Mouse (Mus musculus): ENCODE results near the gene Psme1.

Psme1 gene

DNA sequence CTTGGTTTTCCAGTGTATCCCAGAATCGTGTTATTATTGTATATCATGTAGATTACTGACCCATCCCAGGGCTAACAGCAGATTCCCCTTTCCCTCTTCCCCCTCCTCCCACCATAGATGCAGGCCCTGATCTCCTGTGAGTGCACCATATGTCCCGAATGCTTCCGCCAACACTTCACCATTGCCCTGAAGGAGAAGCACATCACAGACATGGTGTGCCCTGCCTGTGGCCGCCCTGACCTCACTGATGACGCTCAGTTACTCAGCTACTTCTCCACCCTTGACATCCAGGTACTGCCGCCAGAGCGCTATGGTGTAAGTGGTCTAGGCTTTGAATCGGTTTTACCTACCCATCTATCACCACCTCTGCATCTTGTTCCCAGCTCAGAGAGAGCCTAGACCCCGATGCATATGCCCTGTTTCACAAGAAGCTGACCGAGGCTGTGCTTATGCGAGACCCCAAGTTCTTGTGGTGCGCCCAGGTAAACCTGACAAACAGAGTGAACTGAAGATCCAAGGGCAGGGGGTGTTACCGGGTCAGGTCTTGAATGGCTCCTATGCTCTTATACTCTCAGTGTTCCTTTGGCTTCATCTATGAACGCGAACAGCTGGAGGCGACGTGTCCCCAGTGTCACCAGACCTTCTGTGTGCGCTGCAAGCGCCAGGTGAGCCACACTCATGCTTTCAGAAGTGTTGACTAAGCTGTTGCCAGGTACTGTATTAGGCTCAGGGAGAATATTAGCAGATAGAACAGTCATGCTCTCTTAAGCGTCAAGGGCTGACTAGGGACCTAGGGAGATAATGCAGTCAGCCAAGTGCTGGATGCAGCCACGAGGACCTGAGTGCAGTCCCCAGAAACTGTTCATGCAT is 20.8 kb downstream of the Psme1 start:
- no peak for DNase-seq (ENCODE audit: low read depth)

DNA sequence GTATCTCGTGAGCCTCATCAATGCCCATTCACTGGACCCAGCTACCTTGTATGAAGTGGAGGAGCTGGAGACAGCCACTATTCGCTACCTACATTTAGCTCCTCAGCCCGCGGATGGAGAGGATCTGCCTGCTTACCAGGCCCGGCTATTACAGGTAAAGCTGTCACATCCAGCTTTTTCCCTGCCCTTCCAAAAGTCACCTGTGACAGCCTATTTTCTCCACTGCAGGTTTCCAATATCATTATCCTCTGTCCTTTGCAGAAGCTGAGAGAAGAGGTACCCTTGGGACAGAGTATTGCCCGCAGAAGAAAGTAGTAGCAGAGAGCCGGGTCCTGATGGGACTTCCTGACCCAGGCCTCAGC is 25.3 kb downstream of the Psme1 start, which contains the start of gene Irf9:
TSS of gene Irf9 (plus strand) at position 301 of the 362 bp plus-strand sequence.
- no peak for DNase-seq (ENCODE audit: low read depth)

DNA sequence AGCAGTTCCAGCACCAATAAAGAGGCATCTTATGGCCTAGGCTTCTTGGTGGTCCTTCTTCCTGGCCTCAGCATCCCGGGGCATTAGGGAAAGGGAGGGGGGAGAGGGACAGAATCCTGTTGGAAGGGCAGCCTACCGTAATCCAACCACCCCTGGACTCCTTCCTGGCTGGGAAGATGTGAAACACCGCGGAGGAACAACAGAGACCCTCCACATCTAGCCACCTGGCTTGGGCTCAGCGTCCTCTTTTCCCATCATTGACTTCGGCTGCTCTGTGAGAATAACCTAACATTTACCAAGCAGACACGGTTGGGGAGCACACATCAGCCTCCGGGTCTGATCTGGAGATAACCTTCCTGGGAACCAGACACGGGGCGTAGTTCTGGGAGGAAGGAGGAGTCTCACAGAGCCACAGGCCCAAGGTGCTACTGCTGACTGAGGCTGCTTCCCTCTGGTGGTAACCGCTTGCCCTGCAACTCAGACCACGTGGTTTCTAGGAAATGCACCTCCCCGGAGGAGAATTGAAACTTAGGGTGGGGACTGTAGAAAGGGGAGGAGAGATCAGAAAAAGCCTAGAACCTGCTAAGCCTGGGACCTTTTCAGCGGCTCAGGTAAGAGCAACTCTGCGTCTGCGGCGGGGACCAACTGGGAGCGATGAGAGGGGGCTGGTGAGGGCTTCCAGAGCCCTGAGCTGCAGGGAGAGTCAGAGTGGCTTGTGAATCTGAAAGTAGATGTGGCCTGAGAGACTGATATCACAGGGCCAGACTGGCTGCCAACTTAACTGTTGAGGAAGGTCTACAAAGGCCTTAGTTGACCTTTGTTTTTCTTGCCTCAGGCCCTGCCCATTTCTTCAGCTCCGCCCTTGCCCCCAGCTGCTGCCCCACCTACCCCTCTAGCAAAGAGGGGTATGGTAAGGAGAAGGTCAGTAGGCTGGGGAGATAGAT is 26.0 kb downstream of the Psme1 start:
- peak; percentile 89 for DNase-seq (ENCODE audit: low read depth)

DNA sequence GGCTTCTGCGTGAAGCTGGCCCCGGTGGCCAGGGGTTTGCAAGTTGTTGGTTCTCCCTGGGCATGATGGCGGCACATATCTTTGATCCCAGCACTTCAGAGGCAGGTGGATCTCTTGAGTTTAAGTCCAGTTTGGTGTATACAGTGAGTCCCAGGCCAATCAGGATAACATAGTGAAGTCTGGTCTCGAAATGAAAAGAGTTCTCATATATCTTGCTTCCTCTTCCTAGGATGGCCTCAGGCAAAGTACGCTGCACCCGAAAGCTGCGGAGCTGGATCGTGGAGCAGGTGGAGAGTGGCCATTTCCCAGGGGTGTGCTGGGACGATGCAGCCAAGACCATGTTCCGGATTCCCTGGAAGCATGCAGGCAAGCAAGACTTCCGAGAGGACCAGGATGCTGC is 26.9 kb downstream of the Psme1 start:
- no peak for DNase-seq (ENCODE audit: low read depth)

DNA sequence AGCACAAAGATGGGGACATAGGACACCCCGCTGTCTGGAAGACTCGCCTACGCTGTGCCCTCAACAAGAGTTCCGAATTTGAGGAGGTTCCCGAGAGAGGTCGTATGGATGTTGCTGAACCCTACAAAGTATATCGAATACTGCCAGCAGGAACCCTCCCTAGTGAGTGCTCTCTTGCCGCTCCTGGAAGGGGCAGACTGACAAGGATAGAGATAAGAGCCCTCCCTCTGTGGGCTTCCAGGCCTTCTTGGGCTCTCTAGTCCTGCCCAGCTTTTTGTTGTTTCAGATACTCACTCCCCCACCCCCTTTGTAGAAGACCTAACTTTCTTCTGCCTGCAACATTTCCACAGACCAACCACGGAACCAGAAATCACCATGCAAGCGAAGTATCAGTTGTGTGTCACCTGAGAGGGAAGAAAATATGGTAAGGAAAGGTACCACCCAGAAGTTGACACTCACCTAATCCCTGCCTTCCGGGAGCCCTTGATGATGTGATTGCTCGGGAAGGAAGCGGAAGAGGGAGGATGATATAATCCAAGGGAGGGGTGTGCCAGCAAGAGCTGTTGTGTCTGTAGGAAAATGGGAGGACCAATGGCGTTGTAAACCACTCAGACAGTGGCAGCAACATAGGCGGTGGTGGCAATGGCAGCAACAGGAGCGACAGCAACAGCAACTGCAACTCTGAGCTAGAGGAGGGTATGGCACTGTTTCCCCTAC is 28.0 kb downstream of the Psme1 start:
- DNase-seq (ENCODE audit: low read depth) = no peak

DNA sequence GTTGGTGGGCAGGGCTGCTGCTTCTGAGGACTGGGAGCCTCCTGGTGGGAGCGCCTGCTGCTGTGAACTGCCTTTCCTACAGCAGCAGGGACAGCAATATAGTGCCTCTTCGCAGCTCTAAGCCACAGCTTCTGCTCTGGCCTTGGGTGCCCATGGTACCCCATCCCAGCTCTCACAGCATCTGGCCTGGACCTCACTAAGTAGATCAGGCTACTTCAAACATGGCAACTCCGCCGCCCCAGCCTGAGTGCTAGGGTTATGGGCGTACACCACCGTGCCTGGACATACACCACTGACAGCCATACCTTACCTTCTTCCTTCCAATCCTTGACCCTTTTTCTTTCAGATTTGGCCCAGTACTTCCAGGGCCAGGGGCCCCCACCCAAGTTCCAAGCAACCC is 30.4 kb downstream of the Psme1 start:
- no peak for DNase-seq (ENCODE audit: low read depth)

DNA sequence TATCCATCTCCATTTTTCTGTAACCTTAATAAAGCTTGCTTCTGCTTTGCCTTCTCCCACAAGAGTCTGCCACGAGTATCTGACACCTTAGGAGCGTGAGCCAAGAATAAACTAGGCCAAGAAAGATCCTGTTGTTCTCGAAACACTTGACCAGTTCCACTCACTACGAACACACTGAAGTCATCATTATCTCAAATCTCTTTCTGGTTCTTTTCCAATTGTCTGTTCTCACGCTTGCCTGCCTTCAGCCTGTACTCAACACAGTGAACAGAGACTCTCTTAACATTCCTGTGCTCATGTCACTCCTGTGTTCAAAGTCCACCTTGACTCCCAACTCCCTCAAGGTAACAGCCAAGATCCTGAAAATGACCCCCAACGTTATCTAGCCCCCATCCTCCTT is 35.4 kb downstream of the Psme1 start:
- no peak for DNase-seq (ENCODE audit: low read depth)

DNA sequence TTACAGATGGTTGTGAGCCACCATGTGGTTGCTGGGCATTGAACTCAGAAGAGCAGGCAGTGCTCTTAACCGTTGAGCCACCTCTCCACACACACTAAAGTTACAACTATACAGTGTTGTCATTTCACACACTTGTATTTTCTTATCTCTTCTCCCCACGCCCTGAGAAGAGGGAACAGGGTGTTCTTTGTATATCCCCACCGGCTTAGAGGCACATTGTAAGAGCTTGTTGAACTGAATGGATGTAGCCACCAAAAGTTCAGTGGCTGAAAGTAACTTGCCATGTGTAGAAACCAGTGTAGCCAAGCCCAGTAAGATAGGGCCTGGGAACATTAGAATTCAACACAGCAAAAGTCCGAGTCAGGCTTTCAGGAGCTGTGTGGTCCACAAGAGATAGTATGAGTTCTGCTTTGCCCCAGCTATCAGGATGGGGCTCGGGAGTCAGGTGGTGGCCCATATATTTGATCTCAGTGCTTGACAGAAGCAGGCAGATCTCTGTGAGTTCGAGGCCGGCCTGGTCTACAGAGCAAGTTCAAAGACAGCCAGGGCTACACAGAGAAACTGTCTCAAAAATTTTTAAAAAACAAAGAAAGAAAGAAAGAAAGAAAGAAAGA is 36.7 kb downstream of the Psme1 start:
- DNase-seq (ENCODE audit: low read depth) = no peak

DNA sequence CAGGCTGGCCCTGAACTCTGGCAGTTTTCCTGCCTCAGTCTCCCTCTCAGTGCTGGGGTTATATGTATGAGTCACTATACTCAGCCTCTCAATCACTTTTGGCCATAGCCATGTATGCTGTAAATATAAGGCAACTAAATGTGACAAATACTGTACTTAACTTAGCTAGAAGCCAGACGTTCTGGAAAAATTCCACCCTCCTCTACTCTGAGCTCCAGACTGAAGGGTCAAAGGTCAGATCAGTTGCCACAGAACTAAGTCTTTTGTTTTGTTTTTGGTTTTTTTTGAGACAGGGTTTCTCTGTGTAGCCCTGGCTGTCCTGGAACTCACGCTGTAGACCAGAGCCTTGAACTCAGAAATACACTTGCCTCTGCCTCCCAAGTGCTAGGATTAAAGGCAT is 38.0 kb downstream of the Psme1 start:
- peak; percentile 44 for DNase-seq (ENCODE audit: low read depth)

DNA sequence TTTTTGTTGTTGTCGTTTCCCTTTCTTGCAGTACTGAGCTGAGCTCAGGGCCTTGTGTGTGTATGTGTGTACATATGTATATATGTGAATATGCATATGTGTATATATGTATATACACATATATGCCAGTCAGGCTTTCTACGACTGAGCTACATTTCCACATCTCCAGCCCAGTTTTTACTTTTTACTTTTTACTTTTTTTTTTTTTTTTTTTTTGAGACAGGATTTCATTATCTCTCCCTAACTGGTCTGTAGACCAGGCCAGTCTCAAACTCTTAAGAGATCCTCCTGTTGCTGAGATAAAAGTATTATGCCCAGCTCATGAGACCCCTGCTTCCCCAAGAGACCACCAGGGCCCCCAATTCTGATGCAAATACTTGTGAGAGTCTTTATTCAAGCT is 38.9 kb downstream of the Psme1 start:
- DNase-seq (ENCODE audit: low read depth) = no peak

DNA sequence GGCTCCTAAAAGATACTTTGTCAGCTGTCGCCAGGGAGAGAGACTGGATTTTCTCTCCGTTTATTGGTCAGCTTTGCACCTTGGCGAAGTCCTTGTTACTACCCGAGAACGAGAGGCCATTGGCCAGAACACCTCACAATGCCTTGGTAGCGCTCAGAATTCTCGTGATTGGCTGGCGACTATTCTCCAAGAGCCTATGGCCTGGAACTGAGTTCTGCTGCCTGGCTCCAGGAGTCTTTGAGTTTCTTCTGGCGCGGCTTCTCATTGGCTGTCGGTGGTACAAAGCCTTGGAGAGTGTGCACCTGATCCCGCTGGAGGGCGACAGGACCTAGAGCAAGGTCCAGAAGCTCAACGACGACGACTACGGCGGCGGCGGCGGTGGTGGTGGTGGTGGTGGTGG is 39.9 kb downstream of the Psme1 start, which contains the start of gene Rec8:
TSS of gene Rec8 (plus strand) at position 216 of the 400 bp plus-strand sequence.
- DNase-seq (ENCODE audit: low read depth) = no peak

DNA sequence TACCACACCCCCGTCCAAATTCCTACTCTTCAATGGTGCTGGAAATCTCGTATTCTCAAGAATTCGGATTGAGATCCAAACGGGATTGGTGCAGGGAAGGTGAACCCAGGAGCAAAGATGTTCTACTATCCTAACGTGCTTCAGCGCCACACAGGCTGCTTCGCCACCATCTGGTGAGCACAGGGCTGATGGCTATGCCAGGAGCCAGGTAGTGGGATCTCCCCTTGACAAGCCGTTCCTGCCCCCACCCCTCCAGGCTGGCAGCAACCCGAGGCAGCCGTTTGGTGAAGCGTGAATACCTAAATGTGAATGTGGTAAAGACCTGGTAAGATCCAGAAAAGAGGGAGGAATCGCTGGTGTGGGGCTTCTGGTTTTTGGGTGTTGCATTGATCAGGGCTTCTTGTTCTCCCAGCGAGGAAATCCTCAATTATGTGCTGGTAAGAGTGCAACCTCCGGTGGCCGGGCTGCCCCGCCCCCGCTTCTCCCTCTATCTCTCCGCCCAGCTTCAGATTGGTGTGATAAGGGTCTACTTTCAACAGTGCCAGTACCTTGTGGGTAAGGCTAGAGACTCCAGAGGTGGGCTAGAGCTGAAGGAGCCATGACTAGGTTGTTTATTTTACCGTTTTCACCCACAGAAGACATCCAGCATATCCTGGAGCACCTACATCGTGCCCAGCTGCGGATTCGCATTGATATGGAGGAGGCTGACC is 40.7 kb downstream of the Psme1 start:
- DNase-seq (ENCODE audit: low read depth) = no peak

DNA sequence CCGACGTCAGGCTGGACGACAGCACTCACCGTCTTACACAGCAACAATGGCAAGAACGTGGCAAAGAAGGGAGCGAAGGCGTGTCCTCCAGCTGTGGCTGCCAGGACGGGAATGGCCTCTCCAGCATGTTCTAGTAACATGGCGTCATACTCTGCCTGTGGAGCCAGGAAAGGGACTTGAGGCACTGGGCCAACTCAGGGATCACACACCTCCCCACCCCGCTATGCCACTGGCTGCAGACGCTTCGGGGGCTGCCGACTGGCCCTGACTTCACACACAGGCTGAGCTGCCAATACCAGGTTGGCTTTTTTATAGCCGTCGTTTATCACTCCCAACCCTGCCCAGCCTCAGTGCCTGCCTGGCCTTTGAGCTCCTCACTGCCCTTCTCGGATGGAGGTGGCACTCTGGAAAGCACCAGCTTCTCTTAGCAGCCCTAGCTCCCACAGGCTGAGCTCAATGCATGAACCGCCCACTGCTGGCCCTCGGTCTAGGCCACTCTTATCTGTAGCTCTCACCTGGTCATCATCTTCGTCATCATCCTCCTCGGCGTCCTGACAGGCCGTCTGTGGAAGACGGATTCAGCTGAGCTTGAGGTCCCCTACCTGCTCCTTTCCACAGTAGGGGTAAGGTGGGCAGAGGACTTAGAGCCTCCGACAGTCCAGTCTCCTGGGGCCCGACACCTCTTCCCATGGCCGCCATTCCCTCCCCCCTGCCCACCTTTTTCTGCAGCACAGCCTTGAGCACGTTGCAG is 50.3 kb downstream of the Psme1 start:
- DNase-seq (ENCODE audit: low read depth) = no peak

DNA sequence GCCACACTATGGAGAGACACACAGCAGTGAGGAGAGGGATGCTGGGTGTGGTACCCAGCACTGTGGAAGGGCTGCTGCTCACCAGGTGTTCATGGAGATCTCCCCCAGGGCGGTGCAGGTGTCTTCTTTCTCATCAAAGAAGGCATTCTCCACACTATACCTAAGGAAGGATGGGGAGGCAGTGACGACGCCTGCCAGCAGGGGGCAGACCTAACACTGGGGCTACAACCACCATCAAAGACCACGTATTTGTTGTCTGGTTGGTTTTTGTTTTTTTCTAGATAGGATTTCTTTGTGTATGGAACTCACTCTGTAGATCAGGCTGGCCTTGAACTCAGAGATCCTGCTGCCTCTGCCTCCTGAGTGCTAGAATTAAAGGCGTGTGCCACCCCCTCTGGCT is 51.4 kb downstream of the Psme1 start:
- peak; percentile 67 for DNase-seq (ENCODE audit: low read depth)
